ENCODE assay signal across 8 mouse cellular contexts in the genomic region with DNA sequence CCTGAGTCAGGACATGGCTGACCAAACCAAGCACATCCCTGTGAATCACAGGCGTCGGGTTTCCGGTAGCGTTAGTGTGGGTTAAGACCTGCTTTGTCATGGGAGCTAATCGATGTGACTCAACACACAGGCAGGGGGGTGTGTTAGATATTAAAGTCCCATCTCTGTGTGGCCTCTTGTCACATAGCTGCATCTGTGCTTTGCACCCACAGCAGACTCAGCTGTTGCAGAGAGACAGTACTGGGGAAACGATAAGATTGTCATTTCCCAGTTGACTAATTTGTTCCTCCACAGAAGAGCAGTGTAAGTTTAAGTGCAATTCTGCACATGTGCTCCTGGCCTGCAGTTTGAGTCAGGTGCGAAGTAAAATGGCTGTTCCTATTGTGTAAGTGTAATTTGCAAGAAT. TPM values are rescaled to one million over a fixed set of nuclear protein-coding genes. Genes with fewer than 3 reads are reported as not detected.
DNase-seq lines count a peak whose midpoint lies in the region; ATAC-seq and TF ChIP-seq lines count a peak whose summit lies in the region.

No protein-coding gene starts in this region.

- no peak for TF ChIP-seq CTCF in liver, adult 2 months (IDR thresholded peaks at IDR 0.05; ENCODE audit: low read depth, low read length)

- H3K9ac ChIP-seq in heart, embryonic 13.5 days = peak overlapping the region; percentile 94
- peak overlapping the region; percentile 7; the same call in 1 of the 2 replicates for H3K9ac ChIP-seq in liver, adult 2 months (ENCODE audit: low read depth, low read length)

- peak overlapping the region; percentile 8; the same call in 1 of the 2 replicates for H3K27ac ChIP-seq in heart, embryonic 13.5 days (replicated peaks)
- H3K27ac ChIP-seq in liver, adult 2 months (replicated peaks; ENCODE audit: insufficient read depth, low read depth, low read length) = no peak overlapping the region

- TF ChIP-seq POLR2A in liver, adult 2 months (IDR thresholded peaks at IDR 0.05; ENCODE audit: extremely low read depth, insufficient read depth, low read length) = no peak

- WGBS in heart, embryonic 13.5 days = 40% methylated on average over 7 of the region's 7 CpGs
- WGBS in liver, adult 2 months = 16% methylated on average over 7 of the region's 7 CpGs

- peaks cover 18% of the 10 kb centered on the region for H3K79me2 ChIP-seq in liver, adult 2 months (ENCODE audit: control insufficient read depth, insufficient read depth, low read length)

- H3K9me3 ChIP-seq in heart, embryonic 13.5 days = no peaks in the 10 kb centered on the region

- H3K4me3 ChIP-seq in heart, embryonic 13.5 days = peak overlapping the region; percentile 85
- H3K4me3 ChIP-seq in liver, adult 2 months (ENCODE audit: insufficient read depth, low read depth, low read length) = no peak overlapping the region

- DNase-seq in heart, adult 9 months (ENCODE audit: low spot score in 2 of 2) = no peak
- peak; percentile 73 for DNase-seq in MN1 (ENCODE audit: low spot score)
- peak; percentile 26 for DNase-seq in liver, adult 2 months (ENCODE audit: extremely low read depth, low read depth, low spot score)
- peak; percentile 14 for DNase-seq in retina, postnatal 1 day
- DNase-seq in frontal cortex, postnatal 14 days (ENCODE audit: low spot score in 2 of 2) = no peak
- no peak for DNase-seq in cerebellum, adult 8-10 months

- H3K4me1 ChIP-seq in heart, embryonic 13.5 days = peaks cover 45% of the 10 kb centered on the region
- H3K4me1 ChIP-seq in liver, adult 2 months (ENCODE audit: control insufficient read depth, insufficient read depth, low read length) = peaks cover 15% of the 10 kb centered on the region

- H3K27me3 ChIP-seq in heart, embryonic 13.5 days (replicated peaks) = no peaks in the 10 kb centered on the region
- no peaks in the 10 kb centered on the region for H3K27me3 ChIP-seq in liver, adult 2 months (ENCODE audit: control insufficient read depth, insufficient read depth, low read length)

- peaks cover 52% of the 10 kb centered on the region for H3K36me3 ChIP-seq in heart, embryonic 13.5 days
- peaks cover 26% of the 10 kb centered on the region for H3K36me3 ChIP-seq in liver, adult 2 months (ENCODE audit: control insufficient read depth, insufficient read depth, low read length)

- H3K4me2 ChIP-seq in heart, embryonic 13.5 days = peak overlapping the region; percentile 89

- ATAC-seq in heart, embryonic 13.5 days (ENCODE audit: extremely low read depth, insufficient number of reproducible peaks, low FRiP score, low TSS enrichment) = peak; percentile 34; the same call in 1 of the 2 replicates
- ATAC-seq in erythroblast, adult 5-6 weeks (replicated peaks; ENCODE audit: low FRiP score, poor library complexity, severe bottlenecking) = peak; percentile 62

RNA-seq across cellular contexts. Expression of gene Mettl6, which starts 1.4 kb away (rescaled TPM):
- polyA plus RNA-seq in heart, embryonic 13.5 days (2015; fragmentation: Nextera tagmentation; extraction: Ambion mirVana) = 38.7 and 42.9 TPM in 2 replicates
- total RNA-seq in erythroblast, adult 5-6 weeks (2015; ENCODE audit: low replicate concordance) = 10.2 and 13.8 TPM in 2 replicates
- 24.1 and 33.0 TPM in 2 replicates for total RNA-seq in erythroblast, adult 5-6 weeks (2017; ENCODE audit: low replicate concordance)
- 11.2 and 11.9 TPM in 2 replicates for total RNA-seq in liver, adult 2 months (2014; rRNA removed)
- 2.6 and 5.4 TPM in 2 replicates for polyA plus RNA-seq in liver, adult 2 months (2012; rRNA removed)

RNA-seq across cellular contexts. Expression of gene Eaf1, which starts 2.0 kb away (rescaled TPM):
- polyA plus RNA-seq in heart, embryonic 13.5 days (2015; fragmentation: Nextera tagmentation; extraction: Ambion mirVana) = 11.7 and 12.0 TPM in 2 replicates
- 10.4 and 13.0 TPM in 2 replicates for total RNA-seq in erythroblast, adult 5-6 weeks (2015; ENCODE audit: low replicate concordance)
- 8.2 and 12.0 TPM in 2 replicates for total RNA-seq in erythroblast, adult 5-6 weeks (2017; ENCODE audit: low replicate concordance)
- 10.8 and 14.6 TPM in 2 replicates for total RNA-seq in liver, adult 2 months (2014; rRNA removed)
- 24.1 and 24.4 TPM in 2 replicates for polyA plus RNA-seq in liver, adult 2 months (2012; rRNA removed)

Comparison
In these comparisons a context has a peak if more than half of its experiments do, and no peak if none do; other contexts are left out.
1. DNase-seq: peak in MN1 (single experiment), liver, adult 2 months (single experiment) and retina, postnatal 1 day (single experiment); none in heart, adult 9 months (0 of 2), frontal cortex, postnatal 14 days (0 of 2) and cerebellum, adult 8-10 months (single experiment).